Mouse (Mus musculus): ENCODE measurements around the gene Vps45. TPM values are rescaled to one million over a fixed set of nuclear protein-coding genes. Genes with fewer than 3 reads are reported as not detected.
"Not testable (repeated sequence)": the region's sequence is repeated elsewhere in the genome, so short reads cannot be mapped to it uniquely, and the experiment has no call there.

The Vps45 gene
- total RNA-seq, 1 experiment from 2014 or later: 41.2 TPM

DNA sequence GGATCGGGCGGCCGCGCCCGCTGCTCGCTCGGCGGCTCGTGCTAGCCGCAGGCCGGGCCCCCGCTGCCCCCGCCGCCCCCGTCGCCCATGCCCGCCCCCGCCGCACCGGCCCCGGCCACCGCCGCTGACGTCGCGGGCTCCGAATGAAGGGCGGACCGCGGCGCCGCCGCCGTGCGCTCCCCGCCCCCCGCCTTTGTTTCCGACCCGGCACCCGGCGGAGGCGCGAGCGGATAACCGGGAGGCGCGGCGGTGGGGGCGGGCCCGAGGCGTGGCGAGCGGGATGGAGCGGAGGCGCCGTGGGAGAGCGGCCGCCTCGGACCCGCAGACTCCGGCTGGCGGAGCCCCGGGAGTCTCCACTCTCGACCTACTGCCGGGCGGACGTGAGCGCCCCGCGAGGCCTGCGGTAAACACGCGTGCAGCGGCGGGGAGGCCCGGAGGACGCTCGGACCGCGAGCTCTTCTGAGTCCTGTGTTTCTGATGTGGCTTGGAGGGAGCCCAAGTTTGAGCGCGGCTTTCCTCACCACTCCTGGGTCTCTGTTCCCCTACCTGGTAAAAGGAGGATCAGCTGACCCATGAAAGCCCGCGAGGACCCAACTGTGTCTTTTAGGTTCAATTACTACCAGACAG, 62.4 kb downstream of the Vps45 start, which contains the start of gene Plekho1:
TSS of gene Plekho1 (minus strand) at position 200 of the 627 bp plus-strand sequence.
- DNase-seq: peak; percentile 80

DNA sequence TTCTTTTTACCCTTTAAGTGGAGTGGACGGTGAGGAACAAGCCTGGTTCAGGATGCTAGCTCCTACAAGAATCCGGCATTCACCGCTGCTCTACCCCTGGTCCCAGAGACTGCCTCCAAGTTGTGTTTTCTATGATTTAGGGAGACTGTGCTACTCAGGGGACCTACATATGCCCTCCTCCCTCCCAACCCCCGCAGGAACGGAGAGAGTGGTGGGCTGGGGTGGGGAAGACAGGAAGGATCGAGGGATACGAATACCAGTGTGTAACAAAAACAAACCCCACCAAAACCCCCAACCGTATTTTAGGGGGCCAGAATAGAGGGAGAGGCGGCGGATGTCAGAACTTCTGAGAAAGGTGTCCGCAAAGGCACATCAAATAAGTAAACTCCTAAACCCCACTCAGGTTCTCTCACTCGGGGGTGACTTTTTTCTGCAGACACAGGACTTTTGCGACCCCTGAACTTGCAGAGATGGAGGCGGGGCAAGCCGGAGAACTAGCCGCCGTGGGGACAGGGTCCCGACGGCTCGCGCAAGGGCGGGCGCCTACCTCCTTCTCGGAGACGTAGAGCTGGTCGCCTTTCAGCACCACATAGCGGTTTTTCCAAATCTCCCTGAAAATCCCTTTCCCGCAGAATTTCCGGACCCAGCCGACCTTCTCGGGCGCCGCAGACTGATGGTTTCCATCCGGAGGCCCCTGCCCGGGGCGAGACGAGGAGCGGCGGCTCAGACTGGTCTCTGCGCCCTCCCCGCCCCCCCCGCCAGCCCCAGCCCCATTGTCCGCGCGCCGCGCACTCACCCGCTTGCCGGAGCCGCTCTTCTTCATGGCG, 63.1 kb downstream of the Vps45 start:
- DNase-seq: no peak

DNA sequence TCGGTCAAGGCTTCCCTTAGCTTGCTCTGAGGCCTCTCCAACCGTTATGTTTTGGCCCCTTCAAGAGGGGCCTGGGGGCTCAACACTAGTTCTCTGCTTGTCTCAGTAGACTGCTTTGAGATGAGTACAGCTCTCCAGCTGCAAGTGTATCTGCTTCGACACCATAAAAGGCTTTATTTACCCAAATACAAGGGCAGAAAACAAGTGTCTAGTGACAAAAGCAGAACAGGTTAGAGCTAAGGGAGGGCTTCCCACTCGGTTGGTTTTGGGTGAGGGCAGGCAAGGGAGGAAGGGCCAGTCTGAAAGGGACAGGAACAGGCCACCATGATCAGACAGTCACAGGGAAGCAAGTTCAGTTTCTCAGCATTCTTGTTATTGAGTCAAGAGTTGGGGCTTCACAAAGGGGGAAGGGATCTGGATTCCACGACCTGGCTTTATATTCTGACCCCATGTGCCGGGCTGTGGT, 63.9 kb downstream of the Vps45 start:
- DNase-seq: no peak

DNA sequence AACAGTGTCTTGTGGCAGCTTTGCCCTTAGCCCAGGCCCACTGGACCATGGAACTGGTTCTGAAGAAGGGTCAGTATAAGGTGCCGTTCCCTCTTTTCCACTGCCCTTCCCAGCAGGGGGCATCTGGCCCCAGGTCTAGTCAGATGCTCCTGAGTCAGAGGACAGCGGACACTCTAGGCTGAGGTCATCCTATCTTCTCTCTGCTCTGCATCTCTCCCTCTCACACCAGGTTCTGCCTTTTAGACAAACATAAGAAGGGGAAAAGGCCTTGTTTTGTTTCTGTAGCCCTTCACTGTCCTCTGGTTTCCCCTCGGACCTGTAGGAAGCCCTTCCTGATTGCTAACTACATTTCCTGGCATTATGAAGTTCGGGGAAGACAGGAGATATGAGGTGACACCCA, 64.4 kb downstream of the Vps45 start:
- DNase-seq: no peak

DNA sequence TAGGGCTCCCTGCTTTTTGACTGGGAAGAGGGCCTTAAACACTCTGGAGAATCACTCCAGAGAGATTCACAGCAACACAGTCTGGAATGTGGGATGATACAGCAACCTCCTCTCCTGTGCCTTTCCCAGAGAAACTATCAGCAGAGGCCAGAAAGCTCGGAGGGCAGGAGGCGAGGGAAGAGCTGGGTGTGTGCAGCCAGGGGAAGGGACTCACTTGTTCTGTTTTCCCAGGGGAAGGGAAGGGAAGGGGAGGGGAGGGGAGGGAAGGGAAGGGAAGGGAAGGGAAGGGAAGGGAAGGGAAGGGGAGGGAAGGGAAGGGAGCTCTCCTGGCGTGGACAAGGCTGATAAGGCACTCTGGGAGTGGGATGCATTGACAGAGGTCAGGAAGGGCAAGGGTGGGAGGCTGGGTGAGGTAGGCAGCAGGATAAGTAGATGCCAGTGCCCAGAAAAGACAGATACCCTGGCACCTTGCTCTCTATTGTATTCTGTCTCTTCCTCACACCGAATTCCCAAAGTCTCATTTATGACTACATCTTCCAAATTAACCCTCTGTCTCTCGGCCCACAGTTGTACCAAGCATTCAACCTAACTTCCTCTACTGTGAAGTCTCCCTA, 65.2 kb downstream of the Vps45 start:
- DNase-seq: no peak

DNA sequence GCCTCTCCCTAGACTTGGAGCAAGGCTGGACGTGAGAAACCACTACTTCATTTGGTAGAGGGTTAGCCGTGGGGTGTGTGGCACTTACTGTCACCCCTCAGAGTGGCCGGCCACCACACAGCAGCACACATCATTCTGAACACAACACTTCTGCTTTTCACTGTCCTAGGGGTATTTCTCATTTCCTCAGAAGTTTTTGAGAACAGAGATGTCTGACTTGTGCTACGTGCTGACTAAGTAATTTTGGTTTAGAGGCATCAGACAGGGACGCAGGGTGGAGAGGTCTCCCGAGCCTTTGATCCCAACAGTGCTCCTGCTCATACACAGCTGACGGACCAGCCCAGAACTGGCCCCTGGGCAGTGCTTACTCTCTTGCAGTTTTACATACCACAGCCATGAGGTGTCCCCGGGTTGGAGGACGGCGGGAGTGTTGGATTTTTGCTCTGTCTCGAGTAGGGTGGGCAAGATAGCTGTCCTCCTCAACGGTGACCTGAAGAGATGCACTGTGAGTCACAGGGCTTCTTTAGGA, 67.8 kb downstream of the Vps45 start:
- no peak for DNase-seq

DNA sequence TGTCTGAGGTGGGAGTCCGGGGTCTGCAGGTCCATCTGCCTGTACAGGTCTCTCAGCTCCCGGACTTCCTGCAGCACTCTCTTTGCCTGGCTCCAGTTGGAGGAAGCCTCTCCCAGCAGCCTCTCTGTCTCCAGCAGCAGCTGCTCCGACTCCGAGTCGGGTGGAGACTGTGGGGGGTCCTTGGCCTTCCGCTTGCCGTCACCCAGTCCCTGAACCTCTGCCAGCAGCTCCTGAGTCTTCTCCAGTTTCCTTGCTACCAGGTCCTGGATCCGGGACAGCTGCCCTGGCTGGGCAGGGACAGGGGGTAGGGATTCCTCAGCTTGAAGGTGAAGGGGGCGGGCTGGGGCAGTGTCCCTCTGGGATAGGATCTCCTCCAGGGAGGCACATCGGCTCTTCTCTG, 69.3 kb downstream of the Vps45 start:
- peak; percentile 64 for DNase-seq

DNA sequence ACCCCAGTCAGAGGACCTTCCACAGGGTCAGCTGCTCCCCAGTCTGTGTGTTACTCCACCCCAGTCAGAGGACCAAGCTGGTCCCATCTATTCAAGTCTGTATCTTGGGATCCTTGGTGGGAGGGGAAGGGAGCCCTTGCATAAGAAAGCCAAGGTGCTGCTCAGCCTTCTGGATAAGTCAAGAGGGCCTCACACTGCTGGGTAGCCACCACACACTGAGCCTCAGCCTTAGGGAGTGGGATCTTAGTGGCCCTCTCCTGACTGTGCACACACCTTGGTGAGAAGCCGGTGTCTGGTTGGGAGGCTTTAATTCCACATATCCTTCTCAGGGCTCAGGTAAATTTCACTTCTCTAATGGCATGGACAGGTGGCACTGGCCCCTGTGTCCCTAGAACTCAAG, 70.1 kb downstream of the Vps45 start:
- no peak for DNase-seq

DNA sequence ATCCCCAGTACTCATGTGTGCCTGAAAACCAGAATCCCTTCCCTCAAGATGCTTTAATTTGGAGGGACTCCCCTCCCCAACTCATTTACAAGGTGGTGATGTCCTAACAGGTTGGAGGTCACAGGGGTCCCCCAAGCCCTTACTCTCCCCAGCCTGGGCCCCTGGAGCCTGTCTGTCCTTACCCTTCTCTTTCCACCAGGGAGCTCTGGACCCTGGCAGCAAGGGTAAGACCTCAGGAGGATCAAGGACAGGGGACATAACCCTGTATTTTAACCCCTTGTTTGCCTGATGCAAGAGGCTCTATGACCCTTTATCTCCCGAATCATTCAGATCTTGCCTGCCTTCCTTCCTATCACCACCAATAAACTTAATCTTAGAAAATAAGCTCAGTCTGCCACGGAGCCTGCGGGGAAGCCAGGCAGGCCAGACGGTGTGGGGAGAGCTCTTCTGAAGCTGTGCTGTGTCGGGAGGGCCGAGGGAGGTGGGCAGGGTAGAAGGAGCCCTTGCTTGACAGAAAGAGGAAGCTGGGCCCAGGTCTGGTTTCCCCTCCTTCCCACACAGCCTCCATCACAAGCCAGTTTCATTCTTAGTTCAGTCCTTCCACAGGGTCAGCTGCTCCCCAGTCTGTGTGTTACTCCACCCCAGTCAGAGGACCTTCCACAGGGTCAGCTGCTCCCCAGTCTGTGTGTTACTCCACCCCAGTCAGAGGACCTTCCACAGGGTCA, 70.7 kb downstream of the Vps45 start:
- DNase-seq: no peak

DNA sequence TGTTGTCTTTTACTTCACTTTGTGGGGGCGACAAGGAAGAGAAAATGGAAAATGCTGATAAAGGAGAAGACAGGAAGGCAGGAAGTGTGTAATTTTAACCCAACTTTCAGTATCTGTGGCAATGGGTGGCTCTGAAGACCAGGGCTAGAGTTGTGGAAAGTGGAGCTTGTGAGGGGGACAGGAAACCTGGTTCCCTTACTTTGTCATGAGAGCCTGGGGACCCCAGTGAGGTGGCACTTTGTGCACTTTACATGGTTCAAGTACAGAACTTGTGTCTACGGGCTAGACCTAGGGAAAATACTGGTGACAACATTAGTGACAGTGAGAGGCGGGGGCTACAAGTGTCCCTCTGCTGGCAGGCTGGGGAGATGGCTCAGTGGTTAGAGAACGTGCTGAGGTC, 71.3 kb downstream of the Vps45 start:
- no peak for DNase-seq

DNA sequence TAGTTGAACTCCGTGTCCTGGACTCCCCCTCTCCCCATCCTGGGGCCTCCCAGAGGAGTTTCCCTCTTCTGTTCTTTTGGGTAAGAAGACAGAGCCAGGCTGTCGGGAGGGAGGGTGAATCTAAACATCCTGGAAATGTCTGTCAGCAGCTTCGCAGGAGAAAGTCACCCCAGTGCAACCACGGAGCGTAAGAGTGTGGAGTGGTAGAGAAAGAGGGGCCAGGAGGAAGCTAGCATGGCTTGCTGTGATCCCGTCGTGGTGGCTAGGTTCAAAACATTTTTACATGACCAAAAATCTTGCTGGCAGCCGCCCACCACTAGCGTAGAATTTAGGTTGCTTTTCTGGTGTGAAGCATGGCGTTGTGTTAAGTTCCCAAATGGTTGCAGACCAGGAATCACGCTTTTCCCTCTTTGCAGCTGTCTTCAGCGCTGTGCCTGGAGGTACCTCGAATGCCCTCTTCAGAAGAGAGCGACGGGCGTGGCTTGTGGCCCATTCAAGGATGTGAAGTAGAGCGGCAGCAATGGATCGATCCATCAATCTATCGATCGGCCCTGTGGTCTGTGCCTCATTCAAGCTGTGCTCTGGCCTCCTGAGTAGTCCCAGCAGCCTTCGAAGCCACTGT, 72.2 kb downstream of the Vps45 start:
- no peak for DNase-seq

DNA sequence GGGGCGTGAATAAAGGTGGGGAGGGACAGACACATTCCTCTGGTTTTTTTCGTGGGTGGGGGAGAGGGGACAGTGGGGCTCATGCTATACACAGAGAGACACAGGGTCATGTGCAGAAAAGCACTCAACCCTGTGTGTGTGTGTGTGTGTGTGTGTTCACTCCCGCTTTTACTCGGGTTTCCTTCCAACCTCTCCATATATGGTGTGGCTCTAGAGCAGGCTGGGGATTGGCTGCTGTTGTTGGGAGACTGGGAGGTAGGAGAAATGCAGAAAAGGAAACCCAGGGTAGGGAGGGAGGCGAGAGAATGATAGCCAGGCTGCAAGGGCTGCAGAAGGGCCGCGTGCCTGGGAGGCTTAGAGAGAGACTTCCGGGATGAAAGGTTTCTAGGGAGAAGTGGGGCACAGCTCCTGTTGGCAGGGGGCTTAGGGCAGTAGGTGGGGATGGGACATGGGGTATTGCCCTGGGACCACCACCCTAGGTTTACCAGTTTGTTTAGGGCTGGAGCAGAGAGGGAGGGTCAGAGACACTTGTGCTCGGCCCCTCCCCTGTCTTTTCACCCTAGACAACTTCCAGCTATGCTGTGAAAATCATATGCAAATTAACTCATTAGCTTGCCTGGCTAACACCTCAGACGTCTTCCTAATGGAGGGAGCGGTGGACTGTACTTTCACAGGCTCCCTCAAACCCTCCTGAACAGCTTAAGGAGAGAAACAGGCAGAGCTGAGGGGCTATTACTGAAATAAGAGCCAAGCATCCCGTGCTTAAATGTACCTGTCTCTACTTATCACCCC, 72.9 kb downstream of the Vps45 start:
- peak; percentile 18 for DNase-seq

DNA sequence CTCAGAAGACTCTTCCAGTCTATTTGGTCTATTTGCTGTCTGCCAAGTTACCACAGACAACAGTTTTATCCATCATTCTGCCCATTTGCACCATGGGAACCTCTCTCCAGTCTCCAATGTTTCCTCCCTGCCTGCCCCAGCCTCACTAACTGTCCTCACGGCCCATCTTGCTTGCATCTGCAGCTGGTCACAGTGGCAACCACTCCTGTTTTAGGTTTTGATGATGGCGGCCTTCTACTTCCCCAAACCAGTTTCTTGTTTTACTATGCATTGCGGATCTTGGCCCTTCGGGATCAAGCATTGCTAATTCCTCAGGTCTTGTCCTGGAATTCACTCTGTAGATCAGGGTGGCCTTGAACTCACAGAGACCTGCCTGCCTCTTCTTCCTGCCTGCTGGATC, 76.1 kb downstream of the Vps45 start:
- no peak for DNase-seq

DNA sequence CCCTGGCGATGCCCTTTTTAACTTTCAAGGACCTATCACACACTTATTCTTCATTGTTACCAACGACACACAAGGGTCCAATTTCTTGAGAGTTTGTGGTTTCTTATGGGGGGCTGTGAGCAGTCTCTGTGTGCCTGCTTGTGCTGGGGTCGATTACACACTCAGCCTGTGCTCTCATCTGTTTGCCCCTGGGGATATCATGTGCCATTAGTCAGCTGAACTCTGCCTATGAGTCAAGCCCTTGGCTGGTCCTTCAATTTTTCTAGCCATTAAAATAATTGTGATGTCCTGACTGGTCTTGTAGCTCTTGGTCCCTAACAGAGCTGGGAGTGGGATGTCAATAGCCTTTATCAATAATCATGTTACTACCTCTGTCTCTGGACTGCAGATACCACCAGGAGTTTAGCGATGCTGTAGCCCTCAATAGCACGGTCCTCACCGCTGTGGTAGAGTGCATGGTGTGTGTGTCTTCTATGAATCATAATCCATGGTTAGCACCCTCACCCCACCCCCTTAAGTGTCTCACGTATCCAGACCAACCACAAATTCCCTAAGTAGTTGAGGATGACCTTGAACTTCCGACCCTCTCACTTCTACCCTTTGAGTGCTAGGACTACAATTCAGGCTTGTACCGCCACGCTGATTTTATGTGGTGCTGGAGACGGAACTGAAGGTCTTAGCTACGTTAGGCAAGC, 77.8 kb downstream of the Vps45 start:
- DNase-seq: no peak

DNA sequence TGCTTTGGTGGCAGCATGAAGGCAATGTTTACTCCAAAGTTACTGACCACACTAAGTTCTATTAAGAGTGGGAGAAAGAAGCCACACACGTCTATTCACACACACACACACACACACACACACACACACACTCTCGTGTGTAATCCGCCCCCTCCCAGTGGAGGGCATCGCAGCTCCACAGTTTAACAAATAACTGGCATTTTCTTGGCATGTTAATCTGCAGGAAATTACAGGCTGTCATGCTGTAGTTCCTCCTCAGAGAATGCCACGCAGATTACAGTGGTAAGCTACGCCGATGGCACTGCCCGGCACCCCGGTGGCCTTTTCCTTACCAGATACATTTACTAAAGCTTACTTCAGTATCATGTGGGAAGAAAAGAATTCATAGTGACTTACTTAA, 80.0 kb downstream of the Vps45 start:
- no peak for DNase-seq

DNA sequence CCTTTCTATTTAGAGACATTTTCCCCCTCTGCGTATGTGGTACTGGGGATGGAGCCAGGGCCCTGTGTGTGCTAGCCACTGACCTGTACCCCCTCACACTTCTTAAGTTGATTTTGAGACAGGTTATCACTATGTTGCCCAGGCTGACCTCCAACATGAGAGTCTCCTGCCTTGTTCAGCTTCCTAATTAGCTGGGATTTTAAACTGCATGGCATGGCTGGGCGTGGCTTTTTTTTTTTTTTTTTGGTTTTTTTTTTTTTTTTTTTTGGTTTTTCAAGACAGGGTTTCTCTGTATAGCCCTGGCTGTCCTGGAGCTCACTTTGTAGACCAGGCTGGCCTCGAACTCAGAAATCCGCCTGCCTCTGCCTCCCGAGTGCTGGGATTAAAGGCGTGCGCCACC, 80.7 kb downstream of the Vps45 start:
- DNase-seq: not testable (repeated sequence)

DNA sequence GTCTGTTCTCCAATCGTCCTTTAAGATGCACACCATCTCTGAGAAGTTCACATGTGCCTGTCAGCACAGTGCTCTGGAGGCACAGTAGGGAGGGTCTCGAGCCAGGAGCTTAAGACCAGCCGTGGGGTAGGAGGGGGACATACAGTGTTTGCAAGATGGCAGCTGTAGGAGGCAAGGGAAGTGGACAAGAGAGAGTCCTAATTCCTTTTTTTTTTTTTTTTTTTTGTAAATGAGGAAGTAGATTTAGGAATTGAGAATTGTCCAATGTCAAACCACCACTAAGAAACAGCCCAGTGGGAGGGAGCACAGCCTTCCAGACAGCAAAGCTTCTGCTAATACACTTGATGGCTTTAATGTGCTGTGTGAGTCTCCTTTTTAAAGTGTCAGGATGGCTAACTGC, 81.2 kb downstream of the Vps45 start:
- DNase-seq: no peak

DNA sequence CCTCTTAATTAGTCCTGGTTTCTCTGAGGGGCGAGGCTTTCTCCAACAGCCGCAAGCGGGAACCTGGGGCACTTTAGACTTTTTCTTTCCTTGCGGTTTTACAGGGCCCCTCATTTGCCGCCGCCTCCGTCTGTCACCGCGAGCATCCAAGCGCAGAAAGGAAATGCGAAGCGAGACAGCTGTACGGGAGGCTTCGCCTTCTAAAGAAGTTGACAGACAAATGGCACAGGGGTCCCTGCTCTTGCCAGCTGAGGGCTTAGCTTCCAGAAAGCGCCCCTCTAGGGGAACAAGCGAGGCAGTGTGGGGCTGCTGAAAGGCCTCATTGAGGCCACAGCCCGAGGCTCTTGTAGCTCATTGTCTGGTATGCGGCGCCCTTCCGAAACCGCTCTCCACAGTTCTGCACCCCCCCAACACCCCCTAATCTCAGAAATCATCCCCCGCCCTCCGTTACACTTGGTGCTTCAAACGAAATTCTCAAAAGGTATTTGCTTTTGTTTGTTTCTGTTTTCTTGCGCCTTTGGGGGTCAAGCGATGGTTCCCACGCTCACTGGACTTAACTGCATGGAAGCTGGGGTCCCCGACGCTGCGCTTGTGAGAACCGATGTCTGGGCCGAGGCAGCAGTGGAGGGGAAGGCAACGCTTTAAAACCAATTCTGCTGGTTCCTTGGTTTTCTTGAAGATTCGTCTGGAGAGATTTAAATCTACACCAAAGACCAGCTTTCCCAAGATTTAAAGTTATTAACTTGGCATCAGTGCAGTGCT, 85.2 kb downstream of the Vps45 start:
- no peak for DNase-seq

DNA sequence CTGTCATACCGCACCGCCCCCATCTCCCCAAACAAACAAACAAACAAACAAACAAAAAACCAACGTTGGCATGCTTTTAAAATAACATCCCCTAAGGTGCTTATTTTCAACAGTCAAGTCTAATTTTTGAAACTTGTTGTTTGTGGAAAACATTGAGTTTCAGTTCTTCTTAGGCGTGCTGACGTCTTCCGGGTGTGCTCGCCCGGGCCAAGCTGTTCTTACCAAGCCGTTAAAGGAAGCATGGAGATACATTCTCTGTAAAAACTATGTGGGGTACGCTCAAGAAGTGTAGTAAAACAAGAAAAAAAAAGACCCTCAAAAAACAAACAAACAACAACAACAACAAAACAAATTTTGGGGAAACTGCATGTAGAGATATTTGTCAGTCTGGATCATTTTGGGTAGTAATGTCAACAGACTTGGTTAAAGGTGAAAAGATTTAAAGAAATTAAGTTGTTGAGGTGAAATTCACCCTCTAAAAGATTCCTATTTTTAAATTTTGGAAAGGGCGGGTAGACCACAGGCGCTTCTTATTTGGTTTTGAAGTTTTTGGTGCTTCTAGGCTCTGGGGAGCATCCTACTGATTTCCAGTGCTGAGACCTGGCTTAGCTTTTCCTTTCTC, 85.9 kb downstream of the Vps45 start:
- DNase-seq: no peak

All from adrenal gland, postnatal 25 days (tissue).